8 mouse cellular contexts compared by ENCODE assay signal in the genomic region with DNA sequence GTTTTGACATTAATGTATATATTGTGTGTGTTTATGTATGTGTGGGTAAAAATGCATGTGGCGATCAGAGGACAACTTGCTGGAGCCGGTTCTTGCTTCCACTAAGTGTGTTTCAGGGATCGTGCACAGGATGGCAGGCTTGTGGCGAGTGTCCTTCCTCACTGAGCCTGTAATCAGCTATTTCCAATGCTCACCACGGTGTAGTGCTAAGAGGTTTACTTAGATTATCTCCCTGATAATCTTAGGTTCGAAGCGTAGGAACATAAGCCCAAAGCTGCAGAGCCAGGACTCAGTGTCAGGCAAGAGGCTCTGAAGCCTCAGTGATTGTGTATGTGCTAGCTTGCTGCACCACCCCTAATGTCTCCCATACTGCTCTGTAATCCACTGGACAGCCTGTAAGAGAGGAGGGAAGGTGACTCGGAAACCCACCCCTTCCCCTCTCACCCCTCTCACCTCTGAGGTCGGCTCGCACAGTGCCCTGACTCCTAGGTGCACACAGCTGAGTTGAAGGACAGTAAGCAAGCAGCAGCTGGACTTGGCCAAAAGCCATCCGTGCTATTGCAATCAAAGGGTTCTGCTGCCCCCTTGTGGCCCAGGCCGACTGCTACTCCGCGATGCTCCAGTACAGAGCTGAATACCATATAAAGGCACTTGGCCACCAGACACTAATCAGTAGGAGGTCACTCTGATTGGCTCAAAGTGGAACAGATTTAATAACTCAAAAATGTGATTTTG. TPM values are rescaled to one million over a fixed set of nuclear protein-coding genes. Genes with fewer than 3 reads are reported as not detected.
A peak's percentile ranks its signal among the peaks of the same experiment; 100 is the strongest.
DNase-seq lines count a peak whose midpoint lies in the region; ATAC-seq lines count a peak whose summit lies in the region.

No protein-coding gene starts in this region.

- DNase-seq in R1 (ENCODE audit: low read depth, low spot score), result peak; percentile 78
- peak; percentile 96 to 97 for DNase-seq in cerebellum, postnatal 25 days
- DNase-seq in frontal cortex, postnatal 36 days (ENCODE audit: low spot score in 2 of 2), result peak; percentile 94 to 96
- peak; percentile 97 for DNase-seq in hindbrain, embryonic 14.5 days (ENCODE audit: low spot score)
- peak; percentile 97 to 99 for DNase-seq in layer of hippocampus, postnatal 25 days (ENCODE audit: extremely low spot score in 1 of 2, low spot score in 1 of 2)
- DNase-seq in lung, postnatal 14 days, result peak; percentile 98
- peak; percentile 76 for DNase-seq in retina, adult 2 months (ENCODE audit: low read depth, low spot score)
- peak; percentile 76 for DNase-seq in thymus, postnatal 25 days

- H3K4me3 ChIP-seq in hindbrain, embryonic 14.5 days (replicated peaks; ENCODE audit: low read length), result no peak overlapping the region

- H3K9ac ChIP-seq in hindbrain, embryonic 14.5 days, result no peak overlapping the region

- no peaks in the 10 kb centered on the region for H3K27me3 ChIP-seq in hindbrain, embryonic 14.5 days (ENCODE audit: control insufficient read depth, insufficient read depth, low read length)

- no peak overlapping the region for H3K4me2 ChIP-seq in hindbrain, embryonic 14.5 days (replicated peaks)

- H3K4me1 ChIP-seq in hindbrain, embryonic 14.5 days (replicated peaks; ENCODE audit: control insufficient read depth, insufficient read depth, low read length), result no peaks in the 10 kb centered on the region

- H3K9me3 ChIP-seq in hindbrain, embryonic 14.5 days (ENCODE audit: control insufficient read depth, low read length), result no peaks in the 10 kb centered on the region

- 43% methylated on average over 14 of the region's 14 CpGs for WGBS in hindbrain, embryonic 14.5 days

- peak; percentile 90 for ATAC-seq in hindbrain, embryonic 14.5 days (ENCODE audit: low FRiP score)

- no peaks in the 10 kb centered on the region for H3K36me3 ChIP-seq in hindbrain, embryonic 14.5 days (replicated peaks; ENCODE audit: control insufficient read depth, insufficient read depth)

- H3K27ac ChIP-seq in hindbrain, embryonic 14.5 days, result no peak overlapping the region

RNA-seq across cellular contexts. Expression of gene St3gal3, which starts 51.3 kb away (rescaled TPM):
- polyA plus RNA-seq in hindbrain, embryonic 14.5 days (2014; fragmentation: Nextera tagmentation; extraction: Ambion mirVana), result 10.8 and 11.5 TPM in 2 replicates
- total RNA-seq in layer of hippocampus, postnatal 25 days (2021), result 10 to 100 TPM; 43.0 to 46.6 TPM
